Mouse (Mus musculus) natural killer cell, adult 2 months (primary cell): ENCODE results near the gene Mrap2.

Source experiments
- DNase-seq, 2 experiments: peaks; one replicate each; pipeline ENCODE4 v3.0.0; 2022; ENCODE audit warnings: low spot score in 2 of 2

Mrap2 gene

GRCm38 (mm10) chr9:87178534-87178933, 34.4 kb downstream of the Mrap2 start:
- no peak for DNase-seq

- DNase-seq, result no peak
These were observed 38.1 kb downstream of the Mrap2 start for GRCm38 (mm10) chr9:87182231-87182630.

GRCm38 (mm10) chr9:87187336-87187735, 43.2 kb downstream of the Mrap2 start:
- DNase-seq, result no peak

- no peak for DNase-seq
These were observed 49.6 kb downstream of the Mrap2 start for GRCm38 (mm10) chr9:87193721-87194120.

GRCm38 (mm10) chr9:87197277-87197676, 53.2 kb downstream of the Mrap2 start:
- no peak for DNase-seq

- DNase-seq, result no peak
These were observed 53.9 kb downstream of the Mrap2 start for GRCm38 (mm10) chr9:87198036-87198435.

GRCm38 (mm10) chr9:87200426-87200825, 56.3 kb downstream of the Mrap2 start:
- no peak for DNase-seq

- no peak for DNase-seq
These were observed 56.8 kb downstream of the Mrap2 start for GRCm38 (mm10) chr9:87200919-87201318.

- no peak for DNase-seq
These were observed 58.3 kb downstream of the Mrap2 start for GRCm38 (mm10) chr9:87202431-87202830.

GRCm38 (mm10) chr9:87210830-87211339, 66.8 kb downstream of the Mrap2 start:
- DNase-seq, result no peak

GRCm38 (mm10) chr9:87213204-87213603, 69.1 kb downstream of the Mrap2 start:
- DNase-seq, result no peak
